8 mouse cellular contexts compared by ENCODE assay signal in the genomic region with DNA sequence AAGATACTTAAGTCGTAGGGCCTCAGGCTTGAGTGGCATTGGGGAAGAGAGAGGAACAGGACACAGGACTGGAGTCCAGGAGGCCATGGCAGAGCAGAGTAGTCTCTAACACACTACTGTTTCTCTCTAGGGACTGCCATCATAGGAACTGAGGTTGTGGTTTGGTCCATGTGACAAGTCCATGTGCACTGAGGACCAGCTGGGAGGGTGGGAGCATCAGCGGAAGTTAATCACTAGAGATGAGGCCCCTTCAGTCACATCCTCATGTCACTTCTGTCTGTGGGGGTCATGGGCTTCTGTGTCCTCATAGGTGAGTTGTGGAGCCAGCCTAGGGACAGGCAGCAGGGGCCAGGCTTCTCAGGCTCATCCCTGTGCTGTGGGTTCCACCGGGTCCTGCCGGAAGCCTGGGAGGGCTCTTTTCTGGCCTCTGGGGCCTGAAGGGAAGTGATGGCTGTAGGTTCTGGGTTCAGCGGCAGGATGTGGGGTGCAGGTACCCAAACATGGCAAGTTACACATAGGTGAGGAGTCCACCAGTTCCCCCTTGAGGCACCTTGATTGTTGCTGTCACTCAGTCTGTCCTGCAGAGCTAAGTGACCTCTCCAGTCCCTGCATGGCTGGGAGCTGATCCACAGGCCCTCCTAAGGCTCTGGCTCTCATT. TPM values are rescaled to one million over a fixed set of nuclear protein-coding genes. Genes with fewer than 3 reads are reported as not detected.
DNase-seq lines count a peak whose midpoint lies in the region; ATAC-seq and TF ChIP-seq lines count a peak whose summit lies in the region.

No protein-coding gene starts in this region.

- intact Hi-C loops in left cerebral cortex, postnatal 4 days (cut with DNase I) = no loop called here

- H3K9me3 ChIP-seq in forebrain, embryonic 16.5 days (ENCODE audit: control insufficient read depth, low read length) = no peaks in the 10 kb centered on the region
- H3K9me3 ChIP-seq in forebrain, postnatal 0 days (ENCODE audit: low read length) = no peaks in the 10 kb centered on the region
- no peaks in the 10 kb centered on the region for H3K9me3 ChIP-seq in midbrain, embryonic 13.5 days
- no peaks in the 10 kb centered on the region for H3K9me3 ChIP-seq in midbrain, embryonic 11.5 days (ENCODE audit: control insufficient read depth, low read length)

- no peak overlapping the region for H3K4me2 ChIP-seq in forebrain, embryonic 16.5 days (ENCODE audit: low read length)
- H3K4me2 ChIP-seq in forebrain, postnatal 0 days (ENCODE audit: low read depth) = no peak overlapping the region
- no peak overlapping the region for H3K4me2 ChIP-seq in midbrain, embryonic 13.5 days (replicated peaks)
- no peak overlapping the region for H3K4me2 ChIP-seq in midbrain, embryonic 11.5 days

- no peak for TF ChIP-seq CTCF in forebrain, postnatal 0 days (IDR thresholded peaks at IDR 0.05; ENCODE audit: low read depth)

- ATAC-seq in forebrain, embryonic 16.5 days = no peak
- no peak for ATAC-seq in forebrain, postnatal 0 days
- no peak for ATAC-seq in midbrain, embryonic 13.5 days
- no peak for ATAC-seq in midbrain, embryonic 11.5 days (ENCODE audit: low FRiP score)
- ATAC-seq in inflammation-experienced regulatory T-cells, adult 6 months = peak; percentile 65
- 0 out of 2 replicates have a peak, but pooled peaks have one; percentile 10 for ATAC-seq in neutrophil, adult 5-6 weeks (ENCODE audit: extremely low read depth, insufficient number of reproducible peaks, low FRiP score, poor library complexity, severe bottlenecking)
- no peak for ATAC-seq in cerebellum, adult (ENCODE audit: insufficient number of reproducible peaks, low FRiP score, low TSS enrichment)

- no peak overlapping the region for H3K4me3 ChIP-seq in forebrain, embryonic 16.5 days (replicated peaks; ENCODE audit: low read length)
- H3K4me3 ChIP-seq in forebrain, postnatal 0 days (ENCODE audit: low read depth, low read length) = no peak overlapping the region
- no peak overlapping the region for H3K4me3 ChIP-seq in midbrain, embryonic 13.5 days (replicated peaks)
- H3K4me3 ChIP-seq in midbrain, embryonic 11.5 days (ENCODE audit: low read depth, low read length) = no peak overlapping the region

- peaks cover 8% of the 10 kb centered on the region; the same call in 1 of the 2 replicates for H3K36me3 ChIP-seq in forebrain, embryonic 16.5 days (ENCODE audit: control insufficient read depth, insufficient read depth)
- peaks cover 12% of the 10 kb centered on the region; the same call in 1 of the 2 replicates for H3K36me3 ChIP-seq in forebrain, postnatal 0 days (ENCODE audit: insufficient read depth)
- peaks cover 38% of the 10 kb centered on the region for H3K36me3 ChIP-seq in midbrain, embryonic 13.5 days
- H3K36me3 ChIP-seq in midbrain, embryonic 11.5 days (ENCODE audit: control insufficient read depth, insufficient read depth, low read length) = peaks cover 8% of the 10 kb centered on the region

- no peak overlapping the region for H3K27ac ChIP-seq in forebrain, embryonic 16.5 days (ENCODE audit: low read length)
- no peak overlapping the region for H3K27ac ChIP-seq in forebrain, postnatal 0 days (ENCODE audit: low read depth, low read length)
- no peak overlapping the region for H3K27ac ChIP-seq in midbrain, embryonic 13.5 days
- no peak overlapping the region for H3K27ac ChIP-seq in midbrain, embryonic 11.5 days (ENCODE audit: low read depth, low read length)

- DNase-seq in forebrain, postnatal 0 days = no peak
- no peak for DNase-seq in midbrain, embryonic 11.5 days (ENCODE audit: low spot score, missing footprints)
- DNase-seq in left cerebral cortex, postnatal 4 days = no peak

- peaks cover 46% of the 10 kb centered on the region for H3K4me1 ChIP-seq in forebrain, embryonic 16.5 days (replicated peaks; ENCODE audit: control insufficient read depth, insufficient read depth, low read length)
- peaks cover 15% of the 10 kb centered on the region for H3K4me1 ChIP-seq in forebrain, postnatal 0 days (ENCODE audit: insufficient read depth)
- H3K4me1 ChIP-seq in midbrain, embryonic 13.5 days (replicated peaks) = peaks cover 59% of the 10 kb centered on the region
- H3K4me1 ChIP-seq in midbrain, embryonic 11.5 days (ENCODE audit: control insufficient read depth, insufficient read depth, low read length) = peaks cover 26% of the 10 kb centered on the region

- peak overlapping the region; percentile 25; the same call in 1 of the 2 replicates for H3K9ac ChIP-seq in forebrain, embryonic 16.5 days (replicated peaks; ENCODE audit: low read depth, low read length)
- no peak overlapping the region for H3K9ac ChIP-seq in forebrain, postnatal 0 days
- H3K9ac ChIP-seq in midbrain, embryonic 13.5 days (replicated peaks) = peak overlapping the region; percentile 53
- no peak overlapping the region for H3K9ac ChIP-seq in midbrain, embryonic 11.5 days (ENCODE audit: low read length)

- H3K27me3 ChIP-seq in forebrain, embryonic 16.5 days (replicated peaks; ENCODE audit: control insufficient read depth, insufficient read depth, low read length) = no peaks in the 10 kb centered on the region
- no peaks in the 10 kb centered on the region for H3K27me3 ChIP-seq in forebrain, postnatal 0 days (ENCODE audit: insufficient read depth, low read length)
- H3K27me3 ChIP-seq in midbrain, embryonic 13.5 days = no peaks in the 10 kb centered on the region
- H3K27me3 ChIP-seq in midbrain, embryonic 11.5 days (ENCODE audit: control insufficient read depth, insufficient read depth, low read length) = no peaks in the 10 kb centered on the region

- WGBS in forebrain, embryonic 16.5 days = 86% methylated on average over 5 of the region's 5 CpGs
- 90% methylated on average over 5 of the region's 5 CpGs for WGBS in forebrain, postnatal 0 days
- 89% methylated on average over 5 of the region's 5 CpGs for WGBS in midbrain, embryonic 13.5 days
- WGBS in midbrain, embryonic 11.5 days = 87% methylated on average over 5 of the region's 5 CpGs

RNA-seq across cellular contexts. Expression of a gene that starts 10.0 kb away (rescaled TPM):
- polyA plus RNA-seq in forebrain, embryonic 16.5 days (2015; fragmentation: Nextera tagmentation; extraction: Ambion mirVana) = 61.3 and 61.8 TPM in 2 replicates
- total RNA-seq in forebrain, postnatal 0 days (2014; rRNA removed) = 120 and 122 TPM in 2 replicates
- polyA plus RNA-seq in forebrain, postnatal 0 days (2015; fragmentation: Nextera tagmentation; extraction: Ambion mirVana) = 42.4 and 46.1 TPM in 2 replicates
- polyA plus RNA-seq in midbrain, embryonic 13.5 days (2015; fragmentation: Nextera tagmentation; extraction: Ambion mirVana) = 62.9 and 66.1 TPM in 2 replicates
- 37.8 and 42.6 TPM in 2 replicates for polyA plus RNA-seq in midbrain, embryonic 11.5 days (2014; fragmentation: Nextera tagmentation; extraction: Ambion mirVana)
- polyA plus RNA-seq in inflammation-experienced regulatory T-cells, adult 6 months (2017; shearing (Covaris generic)) = 10 to 100 TPM; 12.3 to 14.4 (median 14.0) TPM
- total RNA-seq in neutrophil, adult 5-6 weeks (2017) = 83.8 and 93.6 TPM in 2 replicates
- total RNA-seq in left cerebral cortex, postnatal 4 days (2021) = 100 to 1,000 TPM; 136 to 145 TPM

RNA-seq across cellular contexts. Expression of a gene that starts 10.5 kb away (rescaled TPM):
- polyA plus RNA-seq in forebrain, embryonic 16.5 days (2015; fragmentation: Nextera tagmentation; extraction: Ambion mirVana) = 22.7 and 24.6 TPM in 2 replicates
- total RNA-seq in forebrain, postnatal 0 days (2014; rRNA removed) = 15.2 and 18.2 TPM in 2 replicates
- 20.8 and 21.8 TPM in 2 replicates for polyA plus RNA-seq in forebrain, postnatal 0 days (2015; fragmentation: Nextera tagmentation; extraction: Ambion mirVana)
- 20.9 and 22.3 TPM in 2 replicates for polyA plus RNA-seq in midbrain, embryonic 13.5 days (2015; fragmentation: Nextera tagmentation; extraction: Ambion mirVana)
- polyA plus RNA-seq in midbrain, embryonic 11.5 days (2014; fragmentation: Nextera tagmentation; extraction: Ambion mirVana) = 24.6 and 28.9 TPM in 2 replicates
- 1 to 10 TPM in 1 of 3 experiments, under 1 TPM in 2; 0.67 to 1.7 (median 0.75) TPM for polyA plus RNA-seq in inflammation-experienced regulatory T-cells, adult 6 months (2017; shearing (Covaris generic))
- total RNA-seq in neutrophil, adult 5-6 weeks (2017) = 0.70 and 2.7 TPM in 2 replicates
- 10 to 100 TPM; 21.9 to 23.0 TPM for total RNA-seq in left cerebral cortex, postnatal 4 days (2021)

RNA-seq across cellular contexts. Expression of a gene that starts 20.9 kb away (rescaled TPM):
- polyA plus RNA-seq in forebrain, embryonic 16.5 days (2015; fragmentation: Nextera tagmentation; extraction: Ambion mirVana) = 531 and 538 TPM in 2 replicates
- total RNA-seq in forebrain, postnatal 0 days (2014; rRNA removed) = 1,181 and 1,718 TPM in 2 replicates
- polyA plus RNA-seq in forebrain, postnatal 0 days (2015; fragmentation: Nextera tagmentation; extraction: Ambion mirVana) = 681 and 897 TPM in 2 replicates
- 631 and 653 TPM in 2 replicates for polyA plus RNA-seq in midbrain, embryonic 13.5 days (2015; fragmentation: Nextera tagmentation; extraction: Ambion mirVana)
- polyA plus RNA-seq in midbrain, embryonic 11.5 days (2014; fragmentation: Nextera tagmentation; extraction: Ambion mirVana) = 752 and 845 TPM in 2 replicates
- 1,000 to 10,000 TPM in 2 of 3 experiments, 100 to 1,000 TPM in 1; 970 to 1,806 (median 1,658) TPM for polyA plus RNA-seq in inflammation-experienced regulatory T-cells, adult 6 months (2017; shearing (Covaris generic))
- total RNA-seq in neutrophil, adult 5-6 weeks (2017) = 1,847 and 1,925 TPM in 2 replicates
- total RNA-seq in left cerebral cortex, postnatal 4 days (2021) = 100 to 1,000 TPM; 873 to 899 TPM

RNA-seq across cellular contexts. Expression of a gene that starts 22.4 kb away (rescaled TPM):
- polyA plus RNA-seq in forebrain, embryonic 16.5 days (2015; fragmentation: Nextera tagmentation; extraction: Ambion mirVana) = 236 and 272 TPM in 2 replicates
- 162 and 212 TPM in 2 replicates for total RNA-seq in forebrain, postnatal 0 days (2014; rRNA removed)
- polyA plus RNA-seq in forebrain, postnatal 0 days (2015; fragmentation: Nextera tagmentation; extraction: Ambion mirVana) = 343 and 394 TPM in 2 replicates
- polyA plus RNA-seq in midbrain, embryonic 13.5 days (2015; fragmentation: Nextera tagmentation; extraction: Ambion mirVana) = 244 and 265 TPM in 2 replicates
- 209 and 229 TPM in 2 replicates for polyA plus RNA-seq in midbrain, embryonic 11.5 days (2014; fragmentation: Nextera tagmentation; extraction: Ambion mirVana)
- 100 to 1,000 TPM; 183 to 267 (median 228) TPM for polyA plus RNA-seq in inflammation-experienced regulatory T-cells, adult 6 months (2017; shearing (Covaris generic))
- total RNA-seq in neutrophil, adult 5-6 weeks (2017) = 54.3 and 69.8 TPM in 2 replicates
- 100 to 1,000 TPM; 124 to 125 TPM for total RNA-seq in left cerebral cortex, postnatal 4 days (2021)

RNA-seq across cellular contexts. Expression of a gene that starts 24.5 kb away (rescaled TPM):
- polyA plus RNA-seq in forebrain, embryonic 16.5 days (2015; fragmentation: Nextera tagmentation; extraction: Ambion mirVana) = 222 and 234 TPM in 2 replicates
- total RNA-seq in forebrain, postnatal 0 days (2014; rRNA removed) = 309 and 328 TPM in 2 replicates
- 85.3 and 112 TPM in 2 replicates for polyA plus RNA-seq in forebrain, postnatal 0 days (2015; fragmentation: Nextera tagmentation; extraction: Ambion mirVana)
- polyA plus RNA-seq in midbrain, embryonic 13.5 days (2015; fragmentation: Nextera tagmentation; extraction: Ambion mirVana) = 182 and 209 TPM in 2 replicates
- polyA plus RNA-seq in midbrain, embryonic 11.5 days (2014; fragmentation: Nextera tagmentation; extraction: Ambion mirVana) = 63.4 and 66.5 TPM in 2 replicates
- polyA plus RNA-seq in inflammation-experienced regulatory T-cells, adult 6 months (2017; shearing (Covaris generic)) = under 1 TPM; 0.04 to 0.35 (median 0.05) TPM
- total RNA-seq in neutrophil, adult 5-6 weeks (2017) = 0.23 and 0.37 TPM in 2 replicates
- 100 to 1,000 TPM; 398 to 400 TPM for total RNA-seq in left cerebral cortex, postnatal 4 days (2021)

Comparison
In these comparisons a context has a peak if more than half of its experiments do, and no peak if none do; other contexts are left out.
1. H3K9ac ChIP-seq: peak in forebrain, embryonic 16.5 days (single experiment) and midbrain, embryonic 13.5 days (single experiment); none in forebrain, postnatal 0 days (single experiment) and midbrain, embryonic 11.5 days (single experiment).
2. ATAC-seq: peak in inflammation-experienced regulatory T-cells, adult 6 months (single experiment) and neutrophil, adult 5-6 weeks (single experiment); none in forebrain, embryonic 16.5 days (single experiment), forebrain, postnatal 0 days (single experiment), midbrain, embryonic 13.5 days (single experiment), midbrain, embryonic 11.5 days (single experiment) and cerebellum, adult (single experiment).